Mouse (Mus musculus) 3134 (cell line): ENCODE measurements around the gene Enpep.

Source experiments
- DNase-seq: peaks from one replicate; pipeline ENCODE4 v3.0.0-alpha.2; 2011; ENCODE audit warnings: low spot score; ENCODE audit not compliant: insufficient read length; ENCODE audit errors: extremely low read depth

Gene Enpep

DNA sequence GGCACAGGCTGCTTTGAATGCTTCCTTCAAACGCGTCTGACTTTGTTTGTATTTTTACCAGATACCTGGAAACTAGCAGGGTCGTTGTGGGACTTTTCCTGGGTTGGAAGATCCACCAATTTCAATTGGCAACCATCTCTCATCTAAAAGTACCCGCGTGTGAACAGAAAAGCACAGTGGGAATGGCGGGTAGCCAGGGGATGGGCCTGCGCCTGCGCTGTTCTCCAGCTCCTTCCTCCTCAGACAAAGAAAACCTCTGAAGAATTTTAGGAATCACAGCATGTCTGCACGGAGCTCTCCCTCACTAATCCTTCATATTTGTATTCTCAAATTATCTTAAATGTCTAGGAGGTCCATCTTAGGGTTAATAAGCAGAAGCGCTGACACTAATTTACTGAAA, 78.3 kb downstream of the Enpep start:
- no peak for DNase-seq

DNA sequence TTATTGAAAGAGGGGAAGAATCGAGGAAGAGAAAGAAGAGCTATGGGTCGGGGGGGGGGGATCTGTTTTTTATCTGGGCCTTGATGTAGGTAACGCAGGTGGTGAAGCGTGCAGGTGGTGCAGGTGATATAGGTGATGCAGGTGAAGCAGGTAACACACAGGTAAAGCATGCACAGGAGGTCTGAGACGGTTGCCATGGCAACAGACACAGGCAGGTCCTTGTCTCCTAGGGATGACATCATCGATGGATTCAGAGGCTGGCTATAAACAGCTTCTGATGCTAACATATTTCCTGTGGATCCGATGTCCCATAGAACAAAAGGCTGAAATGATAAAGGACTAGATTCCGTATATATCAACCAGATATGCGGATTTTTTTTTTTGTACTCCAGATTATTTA, 81.5 kb downstream of the Enpep start:
- DNase-seq = no peak

DNA sequence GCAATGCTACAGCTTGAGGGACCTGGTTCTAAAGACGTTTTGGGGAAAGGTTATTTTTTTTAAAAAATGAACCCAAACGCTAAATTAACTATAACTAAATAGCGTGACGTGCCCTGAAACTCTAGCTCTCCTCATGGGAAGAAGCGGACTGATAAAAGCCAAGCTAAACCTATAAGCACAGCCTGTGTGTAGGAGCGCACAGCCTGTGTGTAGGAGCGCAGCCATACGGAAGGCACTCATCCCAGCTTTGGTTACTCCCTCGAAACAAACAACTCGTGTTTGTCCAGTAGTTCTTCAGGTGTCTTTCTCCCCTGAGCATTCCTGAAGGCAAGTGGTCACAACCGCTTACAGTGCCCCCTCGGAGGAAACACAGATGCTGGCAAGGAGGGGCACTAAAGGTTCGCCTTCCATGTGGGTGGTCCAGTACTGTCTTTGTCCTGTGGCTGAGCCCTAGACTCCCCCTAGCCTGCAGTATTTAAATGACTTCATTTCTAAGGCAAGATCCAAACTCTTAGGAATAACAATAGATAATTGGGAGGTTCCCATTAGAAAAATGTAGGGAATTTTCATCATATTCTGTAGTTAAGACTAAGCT, 93.8 kb downstream of the Enpep start:
- DNase-seq = no peak

DNA sequence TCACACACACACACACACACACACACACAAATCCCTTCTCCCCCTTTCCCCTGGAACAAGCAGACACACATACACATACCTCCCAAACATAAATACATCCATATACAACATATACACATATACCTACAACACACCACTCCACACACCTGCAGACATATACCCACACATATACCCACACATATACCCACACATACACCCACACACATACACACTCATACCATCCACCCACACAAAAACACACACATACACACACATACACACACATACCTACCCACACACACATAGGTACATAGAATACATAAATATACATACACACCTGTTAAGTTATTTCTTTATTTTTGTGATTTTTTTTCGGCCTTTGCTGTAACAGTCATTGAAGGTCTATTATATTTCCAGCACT, 94.5 kb downstream of the Enpep start:
- DNase-seq = no peak

DNA sequence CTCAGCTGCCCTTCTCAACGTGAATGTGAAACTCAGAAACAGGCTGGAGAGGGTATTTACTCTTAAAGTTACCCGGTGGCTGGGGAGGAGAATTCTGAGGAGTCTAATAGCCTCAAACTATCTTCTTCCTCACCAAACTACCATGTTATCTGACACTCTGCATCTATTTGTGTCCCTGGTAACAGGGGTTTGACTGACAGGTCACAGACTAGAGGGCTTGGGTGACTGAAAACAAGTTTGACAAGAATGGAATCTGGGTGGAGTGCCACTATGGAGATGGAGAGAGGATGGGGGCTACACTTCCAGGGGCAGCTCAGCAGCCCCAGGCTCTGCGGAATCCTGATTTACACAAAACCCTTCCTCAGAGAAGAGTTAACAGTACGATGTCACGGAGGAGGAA, 105.2 kb downstream of the Enpep start:
- DNase-seq = no peak

DNA sequence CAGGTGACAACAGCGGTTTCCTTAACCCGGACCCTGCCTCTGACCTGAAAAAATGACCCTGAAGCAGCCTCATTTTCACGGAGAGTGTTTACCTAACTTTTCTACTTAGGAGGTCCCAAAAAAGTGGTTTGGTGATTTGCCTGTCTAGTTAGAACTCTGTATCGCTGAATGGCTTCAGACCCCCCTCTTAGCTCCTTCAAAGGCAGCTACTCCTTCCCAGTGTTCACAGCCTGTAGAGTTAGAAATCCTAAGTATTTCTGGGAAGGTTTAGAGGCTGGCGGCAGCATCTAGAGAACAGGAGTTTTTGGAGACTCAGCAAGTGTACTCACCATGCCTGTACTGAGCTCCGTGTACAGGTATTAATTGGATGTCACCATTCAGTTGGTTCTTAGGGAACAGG, 105.8 kb downstream of the Enpep start:
- no peak for DNase-seq

DNA sequence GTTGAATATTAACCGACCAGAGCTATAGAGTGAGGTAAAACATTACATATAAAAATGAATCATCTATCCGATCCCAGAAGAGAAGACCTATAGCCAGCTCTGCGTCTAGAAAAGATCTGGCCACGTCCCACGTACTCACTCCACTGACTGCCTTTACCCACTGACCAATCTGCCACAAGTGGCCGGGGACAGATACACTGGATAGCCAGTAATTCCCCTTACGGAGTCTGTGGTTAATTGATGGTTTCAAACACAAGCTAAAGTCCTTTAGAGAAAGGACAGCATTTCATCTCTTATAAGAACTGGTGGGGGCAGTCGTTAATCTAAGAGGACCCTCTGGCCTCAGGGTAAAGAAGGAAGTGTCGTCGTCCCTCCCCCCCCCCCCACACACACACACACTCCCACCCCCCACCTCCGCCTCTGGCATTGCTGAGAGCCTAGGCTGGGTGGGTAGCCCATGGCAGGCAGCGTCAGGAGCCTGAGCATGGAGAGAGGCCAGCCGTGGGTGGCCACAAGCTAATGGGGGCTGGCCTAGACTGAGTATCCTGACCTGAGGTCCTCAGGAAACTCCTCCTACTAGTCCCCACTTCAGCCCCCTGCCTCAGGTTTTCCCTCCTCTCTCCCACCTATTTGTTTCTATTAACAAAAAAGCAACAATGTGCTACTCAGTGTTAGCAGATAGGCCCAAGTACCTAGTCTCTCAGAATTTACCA, 106.8 kb downstream of the Enpep start:
- DNase-seq = no peak

DNA sequence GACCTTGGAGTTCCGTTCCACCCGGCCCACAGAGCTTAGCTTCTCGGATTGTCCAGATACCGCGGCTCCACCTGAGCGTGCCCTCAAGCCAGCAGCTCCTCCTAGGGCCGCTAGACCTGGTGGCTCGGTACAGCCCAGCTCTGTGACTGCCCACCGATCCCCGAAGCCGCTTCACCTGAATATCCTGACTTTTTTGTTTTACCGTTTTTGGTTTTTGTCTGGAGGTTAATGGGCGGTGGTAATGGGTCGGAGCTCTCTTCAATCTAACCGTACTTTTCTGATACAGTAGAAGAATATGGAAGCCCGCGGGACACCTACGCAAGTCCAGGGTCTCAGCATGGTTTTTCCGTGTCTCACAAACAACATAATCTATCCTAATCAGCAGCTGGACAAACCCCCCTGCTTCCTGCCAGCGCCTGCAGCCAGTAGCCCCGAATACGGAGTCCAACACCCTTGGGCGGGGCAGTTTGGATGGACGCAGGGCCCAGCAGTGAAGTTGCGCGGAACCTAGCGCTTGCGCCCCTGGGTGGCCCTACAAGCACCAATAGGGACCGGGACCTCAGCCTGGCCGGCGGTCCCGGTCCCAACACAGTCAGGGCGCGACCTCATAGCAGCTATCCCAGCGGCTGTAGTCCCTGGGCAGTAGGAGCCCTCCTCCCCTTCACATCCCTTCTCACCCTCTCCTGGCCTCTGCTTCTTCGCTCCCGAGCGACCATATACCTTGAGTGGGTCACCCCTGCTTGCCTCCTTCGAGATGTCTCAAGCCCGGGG, 107.5 kb downstream of the Enpep start:
- no peak for DNase-seq

DNA sequence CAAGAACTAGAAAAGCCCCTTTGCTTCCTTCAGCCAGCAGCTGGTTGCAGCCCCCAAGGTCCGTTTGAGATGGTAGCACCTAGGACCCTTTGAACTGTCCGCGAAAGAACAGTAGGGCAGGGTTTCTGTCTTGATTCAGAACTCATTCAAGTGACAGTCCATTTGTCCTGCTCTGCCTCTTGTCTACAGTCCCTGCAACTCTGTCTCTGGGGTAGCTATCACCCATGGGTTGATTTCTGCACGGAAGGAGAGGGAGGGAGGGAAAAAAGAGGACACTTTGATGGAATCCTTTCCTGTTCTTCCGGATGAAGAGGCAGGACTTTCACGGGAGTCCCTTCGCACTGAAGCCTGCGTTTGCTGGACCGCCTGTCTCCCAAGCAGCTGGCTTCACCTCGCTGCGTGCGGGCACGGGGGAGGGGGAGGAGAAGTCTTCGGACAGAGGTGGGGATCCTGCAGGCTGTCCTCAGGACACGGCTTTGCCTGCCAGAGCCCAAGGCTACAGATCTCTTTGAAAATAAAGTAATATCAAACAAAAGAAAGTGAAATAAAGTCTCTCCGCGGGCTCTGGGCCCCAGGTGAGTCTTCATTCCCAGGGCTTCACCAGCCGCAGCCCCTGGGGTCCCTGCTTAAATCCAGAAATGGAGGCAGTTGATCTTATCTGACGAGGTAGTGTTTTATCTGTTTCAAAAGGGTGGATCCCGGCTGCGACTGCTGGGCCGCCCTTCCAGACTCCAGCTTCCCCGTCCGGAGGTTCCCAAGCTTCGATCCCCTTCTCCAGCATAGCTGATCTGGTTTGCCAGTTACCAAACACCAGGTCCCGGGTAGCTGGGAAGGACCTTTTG, 108.3 kb downstream of the Enpep start:
- no peak for DNase-seq

DNA sequence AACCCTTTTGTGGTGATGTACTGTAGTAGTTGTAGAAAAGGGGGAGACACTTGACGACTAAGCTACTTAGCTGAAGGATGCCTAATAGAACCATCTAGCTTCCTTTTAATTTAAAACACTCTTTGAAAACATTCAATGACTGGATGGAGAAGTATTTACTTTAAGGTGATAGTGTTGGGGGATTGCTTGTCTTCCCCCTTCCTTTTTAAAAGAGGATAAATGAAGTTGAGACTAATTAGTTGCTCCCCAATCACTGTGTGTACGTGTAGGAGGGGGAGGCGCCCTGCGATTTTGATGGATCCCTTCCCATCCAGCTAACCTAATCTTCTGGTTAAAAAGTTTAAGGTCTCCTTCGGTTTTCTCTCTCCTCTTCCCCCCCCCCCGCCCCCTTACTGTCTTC, 109.1 kb downstream of the Enpep start:
- DNase-seq = no peak

DNA sequence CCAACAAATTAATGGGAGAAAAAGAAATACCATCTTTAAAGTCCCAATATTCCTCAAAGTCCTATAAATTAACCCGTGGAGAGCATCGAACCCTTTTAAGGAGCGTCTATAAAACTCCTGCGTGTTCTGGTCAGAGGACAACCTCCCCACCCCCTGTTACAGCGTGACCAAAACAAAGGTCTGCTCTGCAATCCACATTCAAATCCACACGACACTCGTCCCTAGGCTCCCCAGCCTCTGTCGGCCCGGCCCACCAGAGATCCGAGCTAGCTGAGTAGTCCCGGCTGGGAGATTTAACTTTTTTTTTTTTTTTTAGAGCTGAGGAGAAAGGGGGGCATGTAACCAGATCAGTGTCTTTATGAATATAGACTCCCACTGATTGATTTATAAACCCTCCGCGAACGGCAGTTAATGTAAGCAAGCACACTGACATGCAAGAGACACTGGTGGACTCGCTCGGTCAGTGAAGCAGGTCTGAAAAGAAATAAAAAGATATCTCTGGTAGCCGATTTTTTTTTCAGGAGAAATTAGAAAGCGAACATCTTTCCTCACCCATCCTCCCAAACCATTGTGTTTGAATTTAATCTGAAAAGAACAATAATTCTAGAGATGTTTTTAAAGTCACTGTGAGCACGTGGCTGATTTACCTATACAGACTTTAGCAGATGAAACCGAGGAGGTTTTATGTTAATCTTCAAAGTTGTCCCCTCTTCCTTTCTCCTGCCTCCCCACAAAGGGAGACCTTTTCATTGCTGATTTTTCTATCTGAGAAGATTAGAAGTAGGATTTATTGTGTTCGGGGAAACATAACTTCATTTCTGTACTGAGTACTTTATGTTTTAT, 109.9 kb downstream of the Enpep start:
- DNase-seq = no peak

DNA sequence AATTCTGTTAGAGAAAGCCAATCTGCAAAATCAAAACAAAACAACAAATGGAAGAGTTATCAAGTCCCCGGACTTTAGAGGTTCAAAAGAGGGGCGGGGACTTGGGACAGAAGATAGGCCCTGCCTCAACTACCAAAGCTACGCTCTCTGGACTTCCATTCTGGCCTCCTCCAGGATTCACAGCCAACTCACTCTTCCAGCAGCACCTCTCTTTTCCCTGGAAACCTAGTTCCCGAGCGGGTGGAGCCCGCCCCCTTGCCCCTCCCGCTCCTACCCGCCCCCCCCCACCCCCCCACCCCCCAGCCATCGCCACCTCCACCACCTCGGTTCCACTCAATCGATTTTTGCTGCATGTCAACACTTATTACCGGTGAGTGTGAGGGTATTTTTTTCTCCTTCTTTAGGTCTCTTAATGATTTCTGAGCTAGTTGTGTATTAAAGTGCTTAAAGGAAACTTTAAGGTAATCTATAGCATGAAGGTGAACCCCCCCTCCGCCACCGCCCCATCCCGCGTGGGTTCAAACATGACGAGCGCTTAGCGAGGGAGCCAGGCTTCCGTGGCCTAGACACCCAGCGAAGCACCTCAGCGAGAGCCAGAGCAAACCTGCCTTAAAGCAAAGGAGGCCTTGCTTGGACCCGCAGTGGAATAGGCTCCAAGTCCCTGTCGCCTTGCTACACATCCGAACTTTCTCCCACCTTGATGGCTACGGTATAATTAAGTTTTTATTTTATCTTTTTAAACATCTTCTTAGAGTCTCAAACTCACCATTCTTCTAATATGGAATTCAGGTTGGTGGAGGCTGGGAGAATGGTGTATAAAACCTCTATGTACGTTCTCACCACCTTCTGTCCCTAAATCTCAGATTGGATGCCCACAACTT, 110.9 kb downstream of the Enpep start:
- DNase-seq = no peak

DNA sequence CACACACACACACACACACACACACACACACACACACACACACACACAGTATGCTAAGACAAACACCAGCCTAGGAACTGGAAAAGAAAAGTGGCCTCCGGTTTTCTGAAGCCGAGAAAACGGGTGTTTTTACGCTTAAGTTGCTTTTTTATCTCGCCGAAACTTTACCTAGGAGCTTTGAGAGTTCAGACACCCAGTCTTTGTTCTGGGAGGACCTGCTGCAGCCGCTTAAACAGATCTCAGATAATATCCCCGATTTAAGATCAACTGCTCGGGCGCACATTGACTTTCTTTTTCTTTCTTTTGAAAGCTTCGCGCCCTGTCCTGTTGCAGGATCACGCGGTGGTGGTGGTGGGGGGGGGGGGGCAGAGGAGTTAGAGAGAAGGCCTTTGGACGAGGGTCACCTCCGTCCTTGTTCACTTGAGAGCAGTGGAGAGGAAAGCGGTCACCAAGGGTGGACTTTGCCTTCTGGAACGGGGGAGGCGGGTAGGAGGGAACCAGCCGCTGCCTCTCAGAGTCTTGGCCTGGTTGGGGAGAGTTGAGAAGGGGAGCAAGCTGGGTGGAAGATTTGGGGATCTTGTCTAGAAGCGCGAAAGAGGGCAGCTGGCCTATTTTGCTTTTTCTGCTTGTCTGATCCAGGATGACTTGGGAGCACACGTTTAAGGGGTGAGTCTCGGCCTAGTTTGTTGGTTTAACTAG, 111.7 kb downstream of the Enpep start:
- no peak for DNase-seq

DNA sequence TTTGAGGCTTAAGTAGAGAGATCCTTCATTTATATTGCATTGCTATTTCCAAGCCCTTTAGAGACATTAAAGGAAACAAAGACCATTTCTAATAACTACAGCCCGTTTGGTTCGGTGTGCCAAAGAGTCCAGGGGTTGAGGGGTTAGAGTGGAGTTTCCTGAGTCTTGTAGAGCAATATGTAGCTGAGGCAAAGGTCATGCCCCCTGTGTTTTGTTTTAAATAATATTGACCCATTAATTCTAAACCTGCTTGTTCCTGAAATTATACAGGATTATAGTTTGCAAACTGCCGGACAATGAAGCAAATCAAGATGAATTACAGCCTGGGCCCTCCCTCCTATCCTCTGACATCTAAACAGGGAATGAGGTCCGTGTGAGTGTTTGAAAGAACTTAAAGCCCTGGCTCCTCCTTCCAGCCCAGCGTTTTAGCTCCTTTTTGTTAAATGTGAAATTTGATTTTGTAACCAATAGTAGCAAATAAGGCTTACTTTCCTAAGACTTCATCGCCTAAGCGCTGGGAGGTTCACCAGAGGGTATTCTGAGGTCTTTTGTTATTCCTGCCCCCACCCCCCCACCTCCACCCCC, 112.3 kb downstream of the Enpep start:
- no peak for DNase-seq
